Mouse (Mus musculus) gastrocnemius, postnatal 10 days (tissue): ENCODE results near the gene Gm20388. TPM values are rescaled to one million over a fixed set of nuclear protein-coding genes. Genes with fewer than 3 reads are reported as not detected.
A peak's percentile ranks its signal among the peaks of the same experiment; 100 is the strongest.

ENCODE experiments used
- DNase-seq: peaks from one replicate; pipeline ENCODE4 v3.0.0; 2021; ENCODE audit warnings: mixed read lengths
- total RNA-seq, 2 experiments: library from RNA; stranded (reverse); gene quantifications; 2 replicates each; pipeline ENCODE4 v1.2.3; 2021

Gene Gm20388
- total RNA-seq, 2 experiments from 2014 or later, result 2.9 to 6.0 TPM

DNA sequence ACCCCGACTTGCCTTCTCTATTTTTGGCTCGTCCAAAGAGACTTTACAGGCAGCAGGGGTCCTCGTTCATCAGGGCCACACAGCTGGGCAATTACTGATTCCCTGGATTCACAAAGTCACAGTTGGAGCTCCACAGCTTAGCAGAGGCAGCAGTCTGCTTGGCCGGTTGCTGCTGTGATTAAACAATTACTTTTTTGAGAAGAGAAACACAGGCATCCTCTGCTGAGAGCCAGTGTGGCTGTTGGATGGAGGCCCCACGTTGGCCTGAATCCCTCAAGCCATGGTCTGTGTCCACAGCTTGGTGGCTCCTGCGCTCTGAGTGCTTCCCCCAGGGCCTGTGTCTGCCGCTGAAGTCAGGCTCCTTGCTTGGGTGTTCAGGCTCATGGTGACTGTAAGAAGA, 2904.0 kb downstream of the Gm20388 start:
- no peak for DNase-seq

GRCm38 (mm10) chr8:122816965-122817364, 2906.3 kb downstream of the Gm20388 start:
- DNase-seq, result no peak

DNA sequence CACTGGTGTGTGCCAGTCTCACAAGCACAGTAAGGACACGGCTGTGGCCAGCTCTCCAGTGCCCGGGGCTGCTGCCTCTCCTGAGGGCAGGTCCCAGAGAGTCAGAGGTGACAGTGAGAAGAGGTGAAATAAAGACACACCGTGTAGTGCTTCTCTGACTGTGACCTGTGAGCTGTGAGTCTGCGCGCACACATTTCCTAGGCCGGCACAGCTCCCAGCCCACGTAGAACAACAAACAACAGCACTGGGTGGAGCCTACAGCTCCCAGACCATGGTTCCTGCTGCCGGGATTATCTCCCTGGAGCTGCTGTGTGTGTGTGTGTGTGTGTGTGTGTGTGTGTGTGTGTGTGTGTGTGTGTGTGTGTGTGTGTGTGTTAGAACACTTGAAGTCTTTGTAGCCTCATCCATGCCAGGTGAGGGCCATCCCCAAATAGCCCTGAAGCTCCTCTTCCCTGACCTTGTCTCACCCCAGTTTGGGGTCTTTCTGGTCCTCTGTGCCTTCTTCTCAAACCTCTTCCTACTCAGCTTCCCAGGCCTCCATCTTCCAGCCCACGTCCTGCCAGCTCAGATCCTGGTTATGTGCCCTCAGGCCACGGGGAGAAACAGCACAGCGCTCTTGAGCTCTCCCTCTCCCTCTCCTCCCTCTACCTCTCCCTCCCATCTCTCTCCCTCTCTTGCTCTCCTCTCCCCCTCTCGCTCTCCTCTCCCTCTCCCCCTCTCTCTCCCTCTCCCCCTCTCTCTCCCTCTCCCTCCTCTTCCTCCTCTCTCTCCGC, 2907.3 kb downstream of the Gm20388 start:
- no peak for DNase-seq

- no peak for DNase-seq
Observed at GRCm38 (mm10) chr8:122819776-122820175, 2909.1 kb downstream of the Gm20388 start.

GRCm38 (mm10) chr8:122824571-122824970, 2913.9 kb downstream of the Gm20388 start:
- DNase-seq, result no peak

- DNase-seq, result no peak
Observed at GRCm38 (mm10) chr8:122824986-122825385, 2914.3 kb downstream of the Gm20388 start.

DNA sequence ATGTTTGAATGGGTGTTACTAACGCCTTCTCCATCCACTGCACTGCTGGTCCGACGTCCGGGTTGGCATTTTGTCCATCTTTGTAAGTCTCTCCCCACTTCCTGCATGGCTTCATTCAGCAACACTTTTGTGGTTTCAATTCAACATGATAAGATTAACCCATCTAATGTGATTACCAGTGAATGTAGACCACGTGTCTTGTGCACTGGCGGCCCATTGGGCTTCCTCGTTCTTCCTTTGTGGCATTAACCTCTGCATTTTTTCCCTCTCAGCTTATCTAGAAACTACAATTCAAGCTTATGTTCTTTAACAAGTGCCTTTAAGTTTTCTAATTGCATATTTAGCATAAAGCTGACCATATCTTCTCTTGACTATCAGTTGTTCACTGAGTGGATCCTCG, 2914.8 kb downstream of the Gm20388 start:
- no peak for DNase-seq

GRCm38 (mm10) chr8:122829396-122829795, 2918.8 kb downstream of the Gm20388 start:
- DNase-seq, result no peak

DNA sequence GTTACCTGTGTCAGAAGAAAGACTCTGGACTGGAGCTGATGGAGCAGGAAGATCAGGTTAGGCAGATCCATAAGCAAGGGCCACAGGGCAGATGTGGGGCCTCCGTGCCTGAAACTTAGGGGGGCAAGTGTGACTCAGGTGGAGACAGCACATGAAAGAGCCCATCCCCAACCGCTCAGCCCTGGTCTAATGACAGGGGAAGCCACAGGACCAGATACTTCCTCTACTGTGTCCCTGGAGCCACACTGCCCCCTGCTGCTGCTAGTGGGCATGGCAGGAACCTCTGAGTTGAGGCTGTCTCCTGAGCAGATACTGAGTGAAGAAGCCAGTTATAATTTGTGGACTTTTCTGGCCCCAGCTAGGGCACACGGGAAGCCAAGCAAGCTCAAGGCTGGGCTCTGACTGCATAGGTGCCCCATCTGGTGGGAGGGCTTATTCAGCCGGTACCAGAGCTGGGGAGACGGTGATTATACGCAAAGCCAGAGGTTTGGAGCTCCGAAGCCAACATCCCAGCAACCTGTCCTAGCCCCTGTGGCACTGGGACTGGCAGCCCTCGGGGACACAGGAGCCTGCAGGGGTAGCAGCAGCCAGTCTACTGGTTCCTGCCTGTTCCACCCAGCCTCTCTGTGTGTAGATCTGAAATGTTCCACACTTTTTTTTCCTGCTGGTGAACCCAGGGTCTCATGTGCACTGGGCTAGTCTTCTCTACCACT, 2919.9 kb downstream of the Gm20388 start:
- peak; percentile 96 for DNase-seq

- DNase-seq, result no peak
Observed at GRCm38 (mm10) chr8:122834416-122834815, 2923.8 kb downstream of the Gm20388 start.

DNA sequence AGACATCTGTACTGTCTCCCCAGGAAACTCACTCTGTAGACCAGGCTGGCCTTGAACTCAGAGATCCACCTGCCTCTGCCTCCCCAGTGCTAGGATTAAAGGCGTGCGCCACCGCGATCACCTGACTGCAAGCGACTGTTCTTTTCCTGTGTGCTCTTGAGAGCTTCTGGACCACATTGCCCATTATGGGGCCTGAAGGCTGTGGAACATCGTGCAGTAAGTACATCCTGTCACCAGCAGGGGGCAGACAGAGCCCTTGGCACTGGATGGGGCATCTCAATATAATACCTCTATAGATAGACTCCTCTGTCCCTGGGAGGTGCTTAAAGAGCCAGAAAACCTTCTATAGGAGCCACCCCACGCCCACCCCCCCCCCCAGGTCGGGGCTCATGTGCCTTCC, 2924.3 kb downstream of the Gm20388 start:
- peak; percentile 75 for DNase-seq

- no peak for DNase-seq
Observed at GRCm38 (mm10) chr8:122836199-122836598, 2925.6 kb downstream of the Gm20388 start.

- no peak for DNase-seq
Observed at GRCm38 (mm10) chr8:122836696-122837095, 2926.1 kb downstream of the Gm20388 start.

- DNase-seq, result no peak
Observed at GRCm38 (mm10) chr8:122844161-122844560, 2933.5 kb downstream of the Gm20388 start.

GRCm38 (mm10) chr8:122845662-122846061, 2935.0 kb downstream of the Gm20388 start:
- DNase-seq, result no peak

DNA sequence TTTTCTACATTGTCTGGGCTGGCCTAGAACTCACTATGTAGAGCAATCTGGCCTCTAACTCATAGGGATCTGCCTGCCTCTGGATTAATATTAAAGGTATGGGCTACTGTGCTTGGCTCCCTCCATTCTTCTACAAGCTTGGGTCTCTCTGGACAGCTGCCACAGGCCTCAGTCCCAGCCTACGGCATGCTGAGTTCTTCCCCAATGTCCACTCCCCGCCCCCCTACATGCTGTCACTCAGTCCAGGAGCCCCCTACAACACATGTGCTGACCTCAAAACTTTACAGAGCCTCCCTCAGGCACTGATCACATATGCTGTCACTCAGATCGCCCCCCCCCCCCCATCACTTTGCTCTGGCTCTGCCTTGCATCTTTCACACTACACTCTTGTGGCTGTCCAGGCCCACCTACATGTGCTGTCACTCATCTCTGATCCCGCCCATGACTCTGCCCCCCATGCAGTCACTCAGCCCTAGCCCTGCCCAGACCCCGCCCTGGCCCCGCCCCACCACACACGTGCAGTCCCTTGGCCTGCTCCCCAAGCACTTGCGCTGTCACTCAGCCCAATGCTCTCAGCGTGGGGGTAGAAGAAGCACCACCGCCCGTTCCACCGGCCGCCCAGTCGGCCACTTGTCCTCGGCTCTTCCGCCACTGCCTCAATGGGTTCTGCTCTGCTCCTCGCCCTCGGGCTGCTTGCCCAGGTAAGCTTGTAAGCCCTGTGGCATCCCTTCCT, 2937.4 kb downstream of the Gm20388 start, which contains the start of gene Cdh15:
TSS of gene Cdh15 (plus strand) at position 138 of the 733 bp plus-strand sequence.
- DNase-seq, result peak; percentile 84

- DNase-seq, result no peak
Observed at GRCm38 (mm10) chr8:122849152-122849910, 2938.7 kb downstream of the Gm20388 start.

GRCm38 (mm10) chr8:122850641-122851240, 2940.1 kb downstream of the Gm20388 start:
- DNase-seq, result peak; percentile 41

DNA sequence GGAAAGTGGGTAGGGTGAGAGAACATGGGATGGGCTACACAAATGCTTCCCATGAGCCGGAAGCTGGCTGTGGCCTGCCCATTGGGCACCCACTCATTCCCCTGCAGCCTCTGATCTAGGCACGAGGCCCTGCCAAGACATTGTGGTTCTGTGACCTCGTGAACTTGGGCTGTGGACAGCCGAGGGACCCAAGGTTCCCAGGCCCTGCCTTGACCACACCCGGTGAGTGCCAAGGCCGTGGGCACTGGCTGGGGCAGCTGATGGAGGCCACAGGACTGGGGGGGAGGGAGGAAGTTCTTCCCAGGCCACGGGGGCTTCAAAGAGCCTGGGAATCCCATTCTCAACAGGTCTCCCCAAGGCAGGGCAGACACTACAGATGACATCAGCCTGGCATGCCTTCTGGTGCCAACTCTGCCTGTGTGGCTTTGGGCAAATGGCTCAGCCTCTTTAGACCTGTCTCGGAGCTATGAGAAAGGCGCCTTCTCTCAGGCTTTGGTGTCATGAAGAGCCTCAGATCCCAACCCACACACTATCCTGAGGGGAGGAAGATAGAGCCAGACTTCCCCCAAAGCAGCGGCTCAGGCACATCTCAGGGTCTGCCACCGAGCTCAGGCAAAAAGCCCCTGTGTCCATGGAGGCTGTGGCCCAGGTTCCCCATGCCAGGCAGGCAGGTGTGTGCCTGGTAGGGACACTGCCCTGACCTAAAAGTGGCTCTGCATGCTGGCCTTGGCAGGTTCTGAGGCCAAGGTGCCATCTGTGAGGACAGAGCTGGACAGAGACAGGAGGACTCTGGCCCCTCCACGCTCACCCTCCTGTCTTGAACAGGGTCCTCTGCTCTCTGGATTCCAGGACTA, 2941.3 kb downstream of the Gm20388 start:
- DNase-seq, result no peak

- no peak for DNase-seq
Observed at GRCm38 (mm10) chr8:122852546-122852905, 2941.9 kb downstream of the Gm20388 start.

DNA sequence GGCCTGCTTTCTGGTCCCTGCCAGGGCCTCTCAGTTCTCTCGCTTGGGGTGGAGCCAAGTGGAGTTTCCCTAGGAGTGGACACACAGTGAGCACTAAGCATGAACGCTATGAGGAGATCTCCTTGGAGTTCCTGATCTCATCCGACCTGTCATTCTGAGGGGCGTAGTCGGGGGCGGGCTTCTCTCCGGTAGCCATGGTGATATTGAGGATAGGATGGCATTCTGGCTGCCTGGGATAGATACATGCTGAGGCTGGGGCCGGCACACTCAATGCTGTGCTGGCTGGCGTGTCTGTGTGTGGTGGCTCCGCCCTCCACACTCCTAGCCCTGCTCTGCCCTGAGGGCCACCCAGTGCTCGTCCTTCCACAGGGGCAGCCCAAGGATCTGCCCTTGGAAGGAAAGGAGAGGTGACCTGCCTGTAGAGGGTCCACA, 2942.7 kb downstream of the Gm20388 start:
- peak; percentile 60 for DNase-seq
